Comparison of ENCODE assay signal across 17 mouse cellular contexts in the genomic region with DNA sequence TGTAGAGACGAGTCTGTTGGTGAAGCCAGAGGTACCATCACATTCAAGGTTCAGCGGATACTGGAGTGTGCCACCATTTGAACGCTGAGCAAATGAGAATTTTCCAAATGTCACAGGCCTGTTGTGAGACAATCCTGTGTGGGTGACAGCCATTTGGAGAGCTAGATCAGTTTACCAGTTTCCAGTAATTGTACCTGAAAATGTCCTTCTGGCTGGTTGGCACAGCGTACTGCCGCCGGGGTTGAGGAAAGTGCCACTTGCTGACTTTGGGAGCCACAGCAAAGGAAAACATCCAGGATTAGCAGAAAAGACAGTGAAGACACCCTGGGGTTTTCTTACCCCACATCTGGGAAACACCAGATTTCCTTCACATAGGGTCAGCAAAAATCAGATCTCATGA. TPM values are rescaled to one million over a fixed set of nuclear protein-coding genes. Genes with fewer than 3 reads are reported as not detected.
DNase-seq lines count a peak whose midpoint lies in the region; ATAC-seq lines count a peak whose summit lies in the region.
"Had no signal": no experiment of that assay in that cellular context is flagged by ENCODE, and none has a peak within 500 bp of the region (broad histone marks: within the 10 kb centered on the region; RNA-seq: fewer than 3 reads in every experiment).

No protein-coding gene starts in this region.

- H3K4me2 ChIP-seq in liver, embryonic 12.5 days, result no peak overlapping the region
- H3K4me2 ChIP-seq: embryonic facial prominence, embryonic 13.5 days; forebrain, embryonic 12.5 days; heart, embryonic 13.5 days; hindbrain, embryonic 15.5 days had no signal

- no peak overlapping the region for H3K4me3 ChIP-seq in liver, embryonic 12.5 days
- H3K4me3 ChIP-seq: embryonic facial prominence, embryonic 13.5 days; forebrain, embryonic 12.5 days; heart, embryonic 13.5 days; hindbrain, embryonic 15.5 days had no signal

- peaks cover 13% of the 10 kb centered on the region; the same call in 1 of the 2 replicates for H3K4me1 ChIP-seq in liver, embryonic 12.5 days

- DNase-seq in brain, adult 2 months (ENCODE audit: low read depth, low spot score), result peak; percentile 40
- DNase-seq in cerebellum, adult 18-20 months, result peak; percentile 56 to 69
- peak; percentile 69 for DNase-seq in cerebellum, adult 9-11 months
- peak; percentile 54 to 55 for DNase-seq in cerebellum, postnatal 36 days
- no peak for DNase-seq in testis, postnatal 10 days (ENCODE audit: low spot score)
- DNase-seq in urinary bladder, postnatal 4 days (ENCODE audit: low spot score in 2 of 2), result no peak
- DNase-seq: adrenal gland, postnatal 10 days; gastrocnemius, postnatal 14 days; heart, postnatal 36 days; kidney, adult 8-10 months had no signal

- peaks cover 39% of the 10 kb centered on the region for H3K27me3 ChIP-seq in liver, embryonic 12.5 days (replicated peaks)
- H3K27me3 ChIP-seq: embryonic facial prominence, embryonic 13.5 days; hindbrain, embryonic 15.5 days had no signal

- no peak overlapping the region for H3K9ac ChIP-seq in liver, embryonic 12.5 days
- H3K9ac ChIP-seq: embryonic facial prominence, embryonic 13.5 days; forebrain, embryonic 12.5 days; heart, embryonic 13.5 days; hindbrain, embryonic 15.5 days had no signal

- H3K27ac ChIP-seq in liver, embryonic 12.5 days, result no peak overlapping the region
- H3K27ac ChIP-seq: embryonic facial prominence, embryonic 13.5 days; forebrain, embryonic 12.5 days; heart, embryonic 13.5 days; hindbrain, embryonic 15.5 days had no signal

- no peaks in the 10 kb centered on the region for H3K36me3 ChIP-seq in liver, embryonic 12.5 days
- H3K36me3 ChIP-seq: embryonic facial prominence, embryonic 13.5 days; forebrain, embryonic 12.5 days; heart, embryonic 13.5 days; hindbrain, embryonic 15.5 days had no signal

- no peak for ATAC-seq in liver, embryonic 12.5 days
- ATAC-seq: forebrain, embryonic 16.5 days; intestine, embryonic 16.5 days had no signal

- H3K9me3 ChIP-seq in liver, embryonic 12.5 days (replicated peaks), result no peaks in the 10 kb centered on the region
- H3K9me3 ChIP-seq: embryonic facial prominence, embryonic 13.5 days; forebrain, embryonic 12.5 days; heart, embryonic 13.5 days; hindbrain, embryonic 15.5 days had no signal

- WGBS in liver, embryonic 12.5 days (ENCODE audit: insufficient replicate concordance), result 78% methylated on average over 6 of the region's 6 CpGs

RNA-seq across cellular contexts. Expression of gene Fbln2, which starts 22.3 kb away (rescaled TPM):
- 15.9 and 17.0 TPM in 2 replicates for polyA plus RNA-seq in liver, embryonic 12.5 days (2016; fragmentation: Nextera tagmentation; extraction: Ambion mirVana)

RNA-seq across cellular contexts. Expression of gene Hdac11, which starts 33.5 kb away (rescaled TPM):
- 6.0 and 7.5 TPM in 2 replicates for polyA plus RNA-seq in liver, embryonic 12.5 days (2016; fragmentation: Nextera tagmentation; extraction: Ambion mirVana)

Comparison
In these comparisons a context has a peak if more than half of its experiments do, and no peak if none do; other contexts are left out.
1. DNase-seq: peak in brain, adult 2 months (single experiment), cerebellum, adult 18-20 months (2 of 2), cerebellum, adult 9-11 months (single experiment) and cerebellum, postnatal 36 days (2 of 2); none in testis, postnatal 10 days (single experiment) and urinary bladder, postnatal 4 days (0 of 2).